Mouse (Mus musculus) midbrain, embryonic 10.5 days (tissue): ENCODE results near the gene Npff. TPM values are rescaled to one million over a fixed set of nuclear protein-coding genes. Genes with fewer than 3 reads are reported as not detected.

Experiments used
- DNase-seq: peaks from one replicate; pipeline ENCODE4 v3.0.0-alpha.2; 2017; ENCODE audit warnings: low spot score
- H3K27ac ChIP-seq: fragments of 300-500 bp; sonication (generic); replicated peaks from 2 replicates; pipeline ENCODE4 v1.5.1; 2016; ENCODE audit warnings: mild to moderate bottlenecking
- H3K27me3 ChIP-seq: fragments of 300-500 bp; sonication (generic); 2 replicates; pipeline ENCODE4 v1.6.1; 2016; ENCODE audit warnings: low read depth, mild to moderate bottlenecking; ENCODE audit not compliant: poor library complexity, severe bottlenecking
- H3K36me3 ChIP-seq: fragments of 300-500 bp; sonication (generic); 2 replicates; pipeline ENCODE4 v1.6.1; 2016; ENCODE audit warnings: mild to moderate bottlenecking, moderate library complexity
- H3K4me1 ChIP-seq: fragments of 300-500 bp; sonication (generic); 2 replicates; pipeline ENCODE4 v1.6.1; 2016
- H3K4me3 ChIP-seq: fragments of 300-500 bp; sonication (generic); 2 replicates; pipeline ENCODE4 v1.5.1; 2016; ENCODE audit warnings: mild to moderate bottlenecking, moderate library complexity
- H3K9me3 ChIP-seq: fragments of 300-500 bp; sonication (generic); replicated peaks from 2 replicates; pipeline ENCODE4 v1.6.1; 2016; ENCODE audit warnings: mild to moderate bottlenecking
- WGBS: fragments of 180-500 bp; shearing (Covaris S2); methylation state at CpG from one replicate; pipeline ENCODE4 v1.1.7; 2016; 5-methylcytosine and 5-hydroxymethylcytosine counted together
- polyA plus RNA-seq: library from polyadenylated mRNA; unstranded; fragments of >200 nt; fragmentation: Nextera tagmentation; extraction: Ambion mirVana; gene quantifications from 2 replicates; pipeline ENCODE4 v1.2.1, GENCODE M21; 2016

Npff gene
- polyA plus RNA-seq, 1 experiment from 2014 or later: 2.0 TPM

GRCm38 (mm10) chr15:102533926-102534325, 9.2 kb upstream of the Npff start:
- Histone ChIP-seq H3K4me1 (no peaks in the 10 kb centered on the region), H3K27me3 (no peaks in the 10 kb centered on the region), H3K9me3 (no peaks in the 10 kb centered on the region), H3K4me3 (no peak overlapping the region), H3K27ac (no peak overlapping the region), H3K36me3 (peaks cover 79% of the 10 kb centered on the region)
- 91% methylated on average over 7 of the region's 7 CpGs for WGBS
- DNase-seq: no peak

- H3K36me3 ChIP-seq: peaks cover 87% of the 10 kb centered on the region
- DNase-seq: no peak
- H3K4me1 ChIP-seq: no peaks in the 10 kb centered on the region
- 94% methylated on average over 3 of the region's 3 CpGs for WGBS
- H3K4me3 ChIP-seq: no peak overlapping the region
- no peaks in the 10 kb centered on the region for H3K9me3 ChIP-seq
- no peaks in the 10 kb centered on the region for H3K27me3 ChIP-seq
- no peak overlapping the region for H3K27ac ChIP-seq
Observed at GRCm38 (mm10) chr15:102532106-102532900, 7.6 kb upstream of the Npff start.

- Histone ChIP-seq H3K27ac (no peak overlapping the region), H3K4me1 (no peaks in the 10 kb centered on the region), H3K36me3 (peaks cover 81% of the 10 kb centered on the region), H3K9me3 (no peaks in the 10 kb centered on the region), H3K4me3 (no peak overlapping the region), H3K27me3 (no peaks in the 10 kb centered on the region)
- WGBS: 88% methylated on average over 4 of the region's 4 CpGs
- no peak for DNase-seq
Observed at GRCm38 (mm10) chr15:102531586-102531985, 6.8 kb upstream of the Npff start.

GRCm38 (mm10) chr15:102530566-102530965, 5.8 kb upstream of the Npff start:
- no peak overlapping the region for H3K27ac ChIP-seq
- H3K4me3 ChIP-seq: no peak overlapping the region
- no peak for DNase-seq
- peaks cover 75% of the 10 kb centered on the region for H3K36me3 ChIP-seq
- no peaks in the 10 kb centered on the region for H3K9me3 ChIP-seq
- WGBS: 91% methylated on average over 4 of the region's 4 CpGs
- no peaks in the 10 kb centered on the region for H3K27me3 ChIP-seq
- no peaks in the 10 kb centered on the region for H3K4me1 ChIP-seq

- no peaks in the 10 kb centered on the region for H3K4me1 ChIP-seq
- no peaks in the 10 kb centered on the region for H3K9me3 ChIP-seq
- DNase-seq: no peak
- 94% methylated on average over 1 of the region's 1 CpGs for WGBS
- no peak overlapping the region for H3K4me3 ChIP-seq
- H3K36me3 ChIP-seq: peaks cover 72% of the 10 kb centered on the region
- H3K27me3 ChIP-seq: no peaks in the 10 kb centered on the region
- H3K27ac ChIP-seq: no peak overlapping the region
Observed at GRCm38 (mm10) chr15:102528396-102528795, 3.7 kb upstream of the Npff start.

- no peaks in the 10 kb centered on the region for H3K4me1 ChIP-seq
- no peaks in the 10 kb centered on the region for H3K27me3 ChIP-seq
- peaks cover 69% of the 10 kb centered on the region for H3K36me3 ChIP-seq
- WGBS: 72% methylated on average over 3 of the region's 3 CpGs
- DNase-seq: no peak
- H3K4me3 ChIP-seq: no peak overlapping the region
- no peak overlapping the region for H3K27ac ChIP-seq
- no peaks in the 10 kb centered on the region for H3K9me3 ChIP-seq
Observed at GRCm38 (mm10) chr15:102527936-102528335, 3.2 kb upstream of the Npff start.

- no peak overlapping the region for H3K4me3 ChIP-seq
- no peaks in the 10 kb centered on the region for H3K27me3 ChIP-seq
- WGBS: 91% methylated on average over 6 of the region's 6 CpGs
- H3K36me3 ChIP-seq: peaks cover 70% of the 10 kb centered on the region
- no peaks in the 10 kb centered on the region for H3K4me1 ChIP-seq
- no peak for DNase-seq
- H3K27ac ChIP-seq: no peak overlapping the region
- H3K9me3 ChIP-seq: no peaks in the 10 kb centered on the region
Observed at GRCm38 (mm10) chr15:102526111-102527002, 1.6 kb upstream of the Npff start.

GRCm38 (mm10) chr15:102521480-102521879, 3.3 kb downstream of the Npff start:
- no peak overlapping the region for H3K27ac ChIP-seq
- H3K27me3 ChIP-seq: no peaks in the 10 kb centered on the region
- peaks cover 47% of the 10 kb centered on the region for H3K36me3 ChIP-seq
- H3K9me3 ChIP-seq: no peaks in the 10 kb centered on the region
- WGBS: 80% methylated on average over 4 of the region's 4 CpGs
- H3K4me3 ChIP-seq: no peak overlapping the region
- peaks cover 31% of the 10 kb centered on the region for H3K4me1 ChIP-seq
- no peak for DNase-seq

- Histone ChIP-seq H3K4me3 (no peak overlapping the region), H3K4me1 (peaks cover 42% of the 10 kb centered on the region), H3K9me3 (no peaks in the 10 kb centered on the region), H3K27me3 (no peaks in the 10 kb centered on the region), H3K36me3 (peaks cover 43% of the 10 kb centered on the region), H3K27ac (no peak overlapping the region)
- no peak for DNase-seq
- 83% methylated on average over 4 of the region's 4 CpGs for WGBS
Observed at GRCm38 (mm10) chr15:102520416-102520815, 4.3 kb downstream of the Npff start.

- Histone ChIP-seq H3K4me3 (peak overlapping the region; percentile 81), H3K27ac (peak overlapping the region; percentile 98), H3K27me3 (no peaks in the 10 kb centered on the region), H3K9me3 (no peaks in the 10 kb centered on the region), H3K36me3 (peaks cover 41% of the 10 kb centered on the region), H3K4me1 (peaks cover 51% of the 10 kb centered on the region)
- DNase-seq: no peak
- 74% methylated on average over 17 of the region's 17 CpGs for WGBS
Observed at GRCm38 (mm10) chr15:102519211-102520141, 5.3 kb downstream of the Npff start.

GRCm38 (mm10) chr15:102518859-102519201, 5.9 kb downstream of the Npff start:
- DNase-seq: no peak
- Histone ChIP-seq H3K36me3 (peaks cover 34% of the 10 kb centered on the region), H3K27ac (peak overlapping the region; percentile 98), H3K27me3 (no peaks in the 10 kb centered on the region), H3K9me3 (no peaks in the 10 kb centered on the region), H3K4me1 (peaks cover 53% of the 10 kb centered on the region), H3K4me3 (peak overlapping the region; percentile 81)
- WGBS: 20% methylated on average over 9 of the region's 9 CpGs
